Mouse (Mus musculus): ENCODE measurements around the gene Foxn3. TPM values are rescaled to one million over a fixed set of nuclear protein-coding genes. Genes with fewer than 3 reads are reported as not detected.

The Foxn3 gene
- polyA plus RNA-seq, 1 experiment from 2014 or later, result 94.3 TPM

DNA sequence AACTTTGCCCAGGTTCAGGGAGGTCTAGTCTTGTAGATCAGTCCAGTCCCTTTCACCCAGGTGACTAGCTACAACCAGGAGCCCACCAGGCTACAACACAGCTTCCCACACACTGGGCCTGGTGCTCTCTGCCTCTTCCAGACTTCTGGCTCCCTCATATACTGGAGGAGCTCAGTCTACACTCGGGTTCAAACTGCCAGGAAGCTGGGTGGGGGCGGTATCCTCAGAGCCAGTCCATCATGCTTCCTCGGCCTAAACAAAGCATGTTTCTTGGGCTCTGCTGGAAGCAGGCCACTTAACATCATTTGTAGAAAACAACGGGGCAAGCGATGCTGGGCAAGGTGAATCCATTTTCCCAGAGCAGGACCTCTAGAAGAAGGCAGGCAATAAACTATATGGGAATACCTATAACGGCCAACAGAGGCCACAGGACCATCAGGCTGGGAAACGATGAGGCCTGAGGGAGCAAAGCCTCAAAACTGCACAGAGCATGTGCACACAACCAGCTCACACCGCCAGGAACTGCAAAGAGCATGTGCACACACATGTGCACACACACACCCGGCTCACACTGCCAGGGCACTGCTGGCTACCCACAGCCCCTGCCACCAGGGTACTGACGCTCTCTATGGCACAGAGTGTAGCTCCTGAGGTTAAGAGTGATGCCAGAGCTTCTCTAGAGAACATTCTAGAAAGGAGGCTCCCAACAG lies 214.3 kb downstream of the Foxn3 start:
- ATAC-seq (no peak; the same call in 1 of the 2 replicates), DNase-seq (ENCODE audit: low spot score) (no peak)
- H3K27me3 ChIP-seq (replicated peaks; ENCODE audit: insufficient read depth, low read length), result no peaks in the 10 kb centered on the region
- no peak overlapping the region for H3K9ac ChIP-seq (replicated peaks; ENCODE audit: low read depth)
- TF ChIP-seq CTCF (IDR thresholded peaks at IDR 0.05) (no peak), EP300 (IDR thresholded peaks at IDR 0.05) (no peak)
- WGBS, result 65% methylated on average over 10 of the region's 10 CpGs
- H3K4me1 ChIP-seq (ENCODE audit: insufficient read depth, low read depth, low read length), result peaks cover 29% of the 10 kb centered on the region; the same call in 1 of the 2 replicates
- no peak overlapping the region for H3K4me2 ChIP-seq (replicated peaks; ENCODE audit: low read depth, low read length)
- H3K36me3 ChIP-seq (ENCODE audit: insufficient read depth, low read length), result no peaks in the 10 kb centered on the region
- H3K9me3 ChIP-seq (ENCODE audit: low read length), result no peaks in the 10 kb centered on the region
- H3K27ac ChIP-seq (ENCODE audit: low read length), result 0 out of 2 replicates have a peak overlapping the region, but pooled peaks have one; percentile 1
- H3K4me3 ChIP-seq (ENCODE audit: low read depth, low read length), result no peak overlapping the region

DNA sequence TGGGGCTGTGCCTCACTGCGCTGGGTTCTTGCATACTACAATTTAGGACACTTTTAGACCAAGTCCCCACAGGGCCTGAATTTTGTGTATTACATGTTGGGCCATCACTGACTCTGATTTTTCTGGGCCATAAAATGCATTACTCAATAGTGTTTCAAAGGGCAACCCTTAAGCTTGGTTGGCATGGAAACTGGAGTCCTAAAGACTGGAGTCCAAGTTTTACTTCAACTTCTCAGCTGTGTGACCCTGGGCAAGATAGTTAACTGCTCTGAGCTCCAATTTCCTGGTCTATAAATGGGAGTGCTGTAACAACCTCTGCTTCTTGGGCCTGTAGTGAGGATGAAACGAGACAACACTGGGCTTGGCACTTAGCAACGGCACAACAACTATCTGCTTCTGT lies 215.9 kb downstream of the Foxn3 start:
- H3K9ac ChIP-seq (replicated peaks; ENCODE audit: low read depth), result no peak overlapping the region
- H3K27ac ChIP-seq (ENCODE audit: low read length), result no peak overlapping the region
- TF ChIP-seq EP300 (IDR thresholded peaks at IDR 0.05) (no peak), CTCF (IDR thresholded peaks at IDR 0.05) (no peak)
- DNase-seq (ENCODE audit: low spot score) (no peak), ATAC-seq (no peak)
- H3K36me3 ChIP-seq (ENCODE audit: insufficient read depth, low read length), result no peaks in the 10 kb centered on the region
- 81% methylated on average over 3 of the region's 3 CpGs for WGBS
- H3K27me3 ChIP-seq (replicated peaks; ENCODE audit: insufficient read depth, low read length), result no peaks in the 10 kb centered on the region
- H3K4me1 ChIP-seq (ENCODE audit: insufficient read depth, low read depth, low read length), result peaks cover 30% of the 10 kb centered on the region; the same call in 1 of the 2 replicates
- no peak overlapping the region for H3K4me3 ChIP-seq (ENCODE audit: low read depth, low read length)
- no peak overlapping the region for H3K4me2 ChIP-seq (replicated peaks; ENCODE audit: low read depth, low read length)
- no peaks in the 10 kb centered on the region for H3K9me3 ChIP-seq (ENCODE audit: low read length)

DNA sequence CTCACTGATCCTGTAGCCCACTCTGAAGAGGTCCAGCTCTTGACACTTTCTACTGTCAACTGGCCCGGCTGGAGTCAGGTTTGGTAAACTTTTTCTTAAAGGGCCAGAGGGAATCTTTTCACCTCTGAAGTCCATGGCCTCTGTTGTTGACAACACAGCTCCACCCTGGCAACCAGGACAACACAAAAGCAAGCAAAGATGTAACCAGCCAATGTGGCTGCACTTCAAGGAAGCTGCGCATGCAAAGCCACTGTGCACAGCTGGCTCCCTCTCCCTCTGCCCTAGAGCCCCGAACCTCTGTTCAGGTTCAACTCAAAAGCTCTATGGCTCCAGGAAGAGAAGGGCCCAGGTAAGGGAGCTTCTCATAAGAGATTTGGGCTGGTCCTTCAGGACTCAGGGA lies 216.4 kb downstream of the Foxn3 start:
- Histone ChIP-seq H3K27me3 (replicated peaks; ENCODE audit: insufficient read depth, low read length) (no peaks in the 10 kb centered on the region), H3K4me3 (ENCODE audit: low read depth, low read length) (no peak overlapping the region), H3K4me1 (ENCODE audit: insufficient read depth, low read depth, low read length) (peaks cover 28% of the 10 kb centered on the region; the same call in 1 of the 2 replicates), H3K36me3 (ENCODE audit: insufficient read depth, low read length) (no peaks in the 10 kb centered on the region), H3K9ac (replicated peaks; ENCODE audit: low read depth) (no peak overlapping the region), H3K4me2 (replicated peaks; ENCODE audit: low read depth, low read length) (no peak overlapping the region), H3K9me3 (ENCODE audit: low read length) (no peaks in the 10 kb centered on the region), H3K27ac (ENCODE audit: low read length) (no peak overlapping the region)
- WGBS, result 63% methylated on average over 3 of the region's 3 CpGs
- DNase-seq (ENCODE audit: low spot score) (no peak), ATAC-seq (peak; percentile 23)
- no peak for TF ChIP-seq CTCF (IDR thresholded peaks at IDR 0.05)
- TF ChIP-seq EP300 (IDR thresholded peaks at IDR 0.05), result no peak

- WGBS, result 65% methylated on average over 3 of the region's 4 CpGs
- no peaks in the 10 kb centered on the region for H3K27me3 ChIP-seq (replicated peaks; ENCODE audit: insufficient read depth, low read length)
- H3K27ac ChIP-seq (ENCODE audit: low read length), result no peak overlapping the region
- no peak overlapping the region for H3K4me2 ChIP-seq (replicated peaks; ENCODE audit: low read depth, low read length)
- no peaks in the 10 kb centered on the region for H3K36me3 ChIP-seq (ENCODE audit: insufficient read depth, low read length)
- no peaks in the 10 kb centered on the region for H3K9me3 ChIP-seq (ENCODE audit: low read length)
- TF ChIP-seq EP300 (IDR thresholded peaks at IDR 0.05) (no peak), CTCF (IDR thresholded peaks at IDR 0.05) (no peak)
- peaks cover 32% of the 10 kb centered on the region for H3K4me1 ChIP-seq (ENCODE audit: insufficient read depth, low read depth, low read length)
- DNase-seq (ENCODE audit: low spot score) (no peak), ATAC-seq (no peak)
- no peak overlapping the region for H3K9ac ChIP-seq (replicated peaks; ENCODE audit: low read depth)
- H3K4me3 ChIP-seq (ENCODE audit: low read depth, low read length), result no peak overlapping the region
These were observed 218.1 kb downstream of the Foxn3 start for GRCm38 (mm10) chr12:99345323-99345722.

- H3K4me3 ChIP-seq (ENCODE audit: low read depth, low read length), result no peak overlapping the region
- H3K4me2 ChIP-seq (replicated peaks; ENCODE audit: low read depth, low read length), result no peak overlapping the region
- 95% methylated on average over 2 of the region's 2 CpGs for WGBS
- H3K9ac ChIP-seq (replicated peaks; ENCODE audit: low read depth), result no peak overlapping the region
- DNase-seq (ENCODE audit: low spot score) (no peak), ATAC-seq (no peak)
- no peaks in the 10 kb centered on the region for H3K36me3 ChIP-seq (ENCODE audit: insufficient read depth, low read length)
- no peak overlapping the region for H3K27ac ChIP-seq (ENCODE audit: low read length)
- TF ChIP-seq CTCF (IDR thresholded peaks at IDR 0.05) (no peak), EP300 (IDR thresholded peaks at IDR 0.05) (no peak)
- H3K9me3 ChIP-seq (ENCODE audit: low read length), result no peaks in the 10 kb centered on the region
- peaks cover 19% of the 10 kb centered on the region for H3K4me1 ChIP-seq (ENCODE audit: insufficient read depth, low read depth, low read length)
- H3K27me3 ChIP-seq (replicated peaks; ENCODE audit: insufficient read depth, low read length), result no peaks in the 10 kb centered on the region
These were observed 220.0 kb downstream of the Foxn3 start for GRCm38 (mm10) chr12:99343378-99343777.

- Histone ChIP-seq H3K27me3 (replicated peaks; ENCODE audit: insufficient read depth, low read length) (no peaks in the 10 kb centered on the region), H3K36me3 (ENCODE audit: insufficient read depth, low read length) (no peaks in the 10 kb centered on the region), H3K27ac (ENCODE audit: low read length) (peak overlapping the region; percentile 40), H3K4me3 (ENCODE audit: low read depth, low read length) (no peak overlapping the region), H3K4me1 (ENCODE audit: insufficient read depth, low read depth, low read length) (peaks cover 20% of the 10 kb centered on the region), H3K9ac (replicated peaks; ENCODE audit: low read depth) (no peak overlapping the region), H3K9me3 (ENCODE audit: low read length) (no peaks in the 10 kb centered on the region), H3K4me2 (replicated peaks; ENCODE audit: low read depth, low read length) (no peak overlapping the region)
- ATAC-seq (peak; percentile 16), DNase-seq (ENCODE audit: low spot score) (peak; percentile 51)
- peak; percentile 19; the same call in 1 of the 2 replicates for TF ChIP-seq CTCF (IDR thresholded peaks at IDR 0.05)
- 0 out of 2 replicates have a peak, but pooled peaks have one; percentile 20 for TF ChIP-seq EP300 (IDR thresholded peaks at IDR 0.05)
- WGBS, result 19% methylated on average over 3 of the region's 3 CpGs
These were observed 221.2 kb downstream of the Foxn3 start for GRCm38 (mm10) chr12:99342160-99342559.
